ENCODE assay signal across 23 mouse cellular contexts in genomic region chr1:155717301-155717700, GRCm38 (mm10). TPM values are rescaled to one million over a fixed set of nuclear protein-coding genes. Genes with fewer than 3 reads are reported as not detected.
"Had no signal": no experiment of that assay in that cellular context is flagged by ENCODE, and none has a peak within 500 bp of the region (broad histone marks: within the 10 kb centered on the region; RNA-seq: fewer than 3 reads in every experiment).

No protein-coding gene starts in this region.

- H3K4me3 ChIP-seq: midbrain, embryonic 10.5 days; midbrain, embryonic 13.5 days; midbrain, embryonic 15.5 days; myocyte; neural tube, embryonic 13.5 days; neural tube, embryonic 15.5 days had no signal

- H3K4me2 ChIP-seq: lung, embryonic 14.5 days; midbrain, embryonic 13.5 days; midbrain, embryonic 15.5 days; neural tube, embryonic 13.5 days; neural tube, embryonic 15.5 days had no signal

- ATAC-seq: midbrain, embryonic 13.5 days; midbrain, embryonic 15.5 days had no signal

- H3K36me3 ChIP-seq: midbrain, embryonic 10.5 days; midbrain, embryonic 13.5 days; midbrain, embryonic 15.5 days; neural tube, embryonic 13.5 days; neural tube, embryonic 15.5 days had no signal

- H3K27ac ChIP-seq: midbrain, embryonic 10.5 days; midbrain, embryonic 13.5 days; midbrain, embryonic 15.5 days; neural tube, embryonic 13.5 days; neural tube, embryonic 15.5 days had no signal

- DNase-seq: lung, adult 18-20 months; lung, embryonic 14.5 days; lung, postnatal 10 days; lung, postnatal 4 days; retina, postnatal 1 day; right cerebral cortex, adult 18-20 months; right cerebral cortex, postnatal 25 days; right cerebral cortex, postnatal 4 days; spleen, adult 18-20 months; thymus, adult 18-20 months; thymus, postnatal 14 days; thymus, postnatal 36 days had no signal

- H3K9ac ChIP-seq: lung, embryonic 14.5 days; midbrain, embryonic 13.5 days; midbrain, embryonic 15.5 days; neural tube, embryonic 13.5 days; neural tube, embryonic 15.5 days had no signal

- H3K9me3 ChIP-seq: midbrain, embryonic 10.5 days; midbrain, embryonic 13.5 days; midbrain, embryonic 15.5 days; neural tube, embryonic 13.5 days; neural tube, embryonic 15.5 days had no signal

RNA-seq across cellular contexts. Expression of gene Lhx4, which starts 34.2 kb away (rescaled TPM):
- total RNA-seq: megakaryocyte, adult 5-6 weeks; megakaryocyte-erythroid progenitor cell, adult 5-6 weeks had no signal
- polyA plus RNA-seq: lung, embryonic 16.5 days; small intestine, adult 2 months; stomach, embryonic 16.5 days had no signal
